Mouse (Mus musculus) thymus, adult 2 months (tissue): ENCODE measurements around the gene Pabpc4. TPM values are rescaled to one million over a fixed set of nuclear protein-coding genes. Genes with fewer than 3 reads are reported as not detected.

Experiments used
- DNase-seq: peaks from one replicate; pipeline ENCODE4 v3.0.0; 2021
- H3K27ac ChIP-seq: fragments of 200-500 bp; 2 replicates; pipeline ENCODE4 v1.5.1; 2012; ENCODE audit warnings: low read length, control low read depth; ENCODE audit not compliant: control insufficient read depth, insufficient read depth
- H3K27me3 ChIP-seq: fragments of 200-500 bp; 2 replicates; pipeline ENCODE4 v1.6.1; 2012; ENCODE audit warnings: mild to moderate bottlenecking, low read length, moderate library complexity, mixed read lengths; ENCODE audit not compliant: control insufficient read depth, insufficient read depth
- H3K36me3 ChIP-seq: fragments of 200-500 bp; 2 replicates; pipeline ENCODE4 v1.6.1; 2012; ENCODE audit warnings: mild to moderate bottlenecking, low read length, moderate library complexity; ENCODE audit not compliant: control insufficient read depth, insufficient read depth
- H3K4me1 ChIP-seq: fragments of 200-500 bp; replicated peaks from 2 replicates; pipeline ENCODE4 v1.6.1; 2012; ENCODE audit warnings: low read length; ENCODE audit not compliant: control insufficient read depth, insufficient read depth
- H3K4me3 ChIP-seq: fragments of 200-500 bp; 2 replicates; pipeline ENCODE4 v1.5.1; 2012; ENCODE audit warnings: mild to moderate bottlenecking, low read length, control low read depth, moderate library complexity; ENCODE audit not compliant: control insufficient read depth, insufficient read depth
- CTCF ChIP-seq: fragments of 200-500 bp; IDR thresholded peaks from 2 replicates; pipeline ENCODE4 v1.5.1; 2012; ENCODE audit warnings: mild to moderate bottlenecking, control low read depth, low read length, moderate library complexity, borderline replicate concordance; ENCODE audit not compliant: control insufficient read depth, poor library complexity, insufficient read depth; ENCODE audit errors: extremely low read depth
- POLR2A ChIP-seq: fragments of 200-500 bp; IDR thresholded peaks from 2 replicates; pipeline ENCODE4 v1.6.1; 2012; ENCODE audit warnings: mild to moderate bottlenecking, low read length, control low read depth, moderate library complexity; ENCODE audit not compliant: control insufficient read depth, poor library complexity, insufficient read depth; ENCODE audit errors: extremely low read depth
- WGBS: fragments of 180-500 bp; shearing (Covaris S2); methylation state at CpG from one replicate; pipeline ENCODE4 v1.1.7; 2018; 5-methylcytosine and 5-hydroxymethylcytosine counted together
- polyA plus RNA-seq: library from polyadenylated mRNA; depleted of rRNA; stranded (reverse); fragments of >200 nt; gene quantifications from 2 replicates; pipeline ENCODE4 v1.2.3, GENCODE M21; 2012; rRNA removed

Pabpc4 gene
- 146 and 174 TPM in 2 replicates for polyA plus RNA-seq

DNA sequence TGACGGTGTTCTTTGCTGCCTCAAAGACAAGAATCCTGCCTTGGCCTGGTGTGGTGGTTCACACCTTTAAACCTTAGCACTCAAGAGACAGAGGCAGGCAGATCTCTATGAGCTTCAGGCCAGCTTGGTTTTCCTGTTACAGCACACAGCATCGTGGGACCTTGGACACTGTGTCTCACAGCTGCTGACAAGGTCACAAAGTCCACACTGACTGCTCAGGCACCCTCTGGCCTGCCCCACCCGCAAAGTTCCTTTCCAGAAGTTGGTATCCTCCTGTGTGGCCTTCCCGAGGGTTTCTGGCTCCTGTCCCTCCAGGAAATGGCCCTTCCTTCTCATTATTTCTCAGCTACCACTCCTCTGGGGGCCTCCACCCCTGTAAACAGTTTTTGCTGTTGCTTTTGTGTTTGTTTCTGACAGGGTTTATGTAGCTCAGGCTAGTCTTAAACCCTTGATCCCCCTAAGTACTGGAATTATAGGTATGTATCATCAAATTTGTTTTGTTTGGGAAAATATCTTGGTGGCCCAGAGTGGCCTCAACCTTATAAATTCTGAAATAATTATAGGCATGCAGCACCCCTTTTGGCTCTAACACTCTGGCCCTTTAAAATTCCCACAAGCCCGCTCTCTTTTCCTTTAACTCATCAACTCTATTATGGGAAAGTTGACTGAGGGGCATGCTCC, at the start of gene Pabpc4:
Gene Pabpc4 (plus strand): TSS at position 631 of the 681 bp plus-strand sequence.
- Histone ChIP-seq H3K27me3 (no peaks in the 10 kb centered on the region), H3K36me3 (no peaks in the 10 kb centered on the region), H3K27ac (no peak within 1 kb of the TSS), H3K4me3 (no peak within 1 kb of the TSS), H3K4me1 (peaks cover 3% of the 10 kb centered on the region)
- TF ChIP-seq POLR2A, result no peak
- no peak for TF ChIP-seq CTCF
- DNase-seq, result no peak
- WGBS, result 71% methylated on average over 5 of the region's 5 CpGs

DNA sequence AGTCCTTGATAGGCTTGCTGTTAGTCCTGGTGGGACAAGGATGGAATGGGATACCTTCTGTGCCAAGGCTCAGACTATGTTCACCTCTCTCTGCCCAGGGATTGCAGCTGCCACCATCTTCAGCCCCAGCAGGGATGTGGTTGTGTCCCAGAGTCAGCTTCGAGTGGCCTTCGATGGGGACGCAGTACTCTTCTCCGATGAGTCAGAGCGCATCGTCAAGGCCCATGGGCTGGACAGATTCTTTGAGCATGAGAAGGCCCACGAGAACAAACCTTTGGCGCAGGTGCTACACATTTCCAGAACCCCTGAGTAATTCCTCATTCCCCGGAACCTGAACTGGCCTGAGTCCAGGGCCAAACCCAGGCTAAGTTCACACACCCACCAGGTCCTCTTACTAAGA, 48.2 kb upstream of the Pabpc4 start:
- no peaks in the 10 kb centered on the region for H3K27me3 ChIP-seq
- DNase-seq, result no peak
- no peaks in the 10 kb centered on the region for H3K4me1 ChIP-seq
- WGBS, result 92% methylated on average over 9 of the region's 9 CpGs
- H3K36me3 ChIP-seq, result no peaks in the 10 kb centered on the region
- TF ChIP-seq CTCF (no peak), POLR2A (no peak)
- H3K27ac ChIP-seq, result no peak overlapping the region
- H3K4me3 ChIP-seq, result no peak overlapping the region

DNA sequence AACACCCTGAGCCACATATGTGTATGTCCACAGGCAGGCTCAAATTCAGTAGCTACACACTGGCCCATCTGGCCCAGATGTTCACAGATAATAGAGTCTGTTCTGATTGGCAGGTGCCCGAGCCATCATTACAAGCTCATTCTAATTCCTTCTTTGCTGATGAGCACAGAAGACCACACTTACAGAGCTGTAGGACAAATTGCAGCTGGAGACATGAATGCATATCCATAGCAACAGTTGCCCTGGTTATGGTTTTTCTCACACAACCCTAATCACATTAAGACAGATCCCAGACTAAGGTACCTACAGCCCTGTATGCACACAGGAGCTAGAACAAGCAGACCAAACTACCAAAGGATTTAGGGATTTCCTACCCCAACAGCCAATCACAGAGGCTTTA, 46.8 kb upstream of the Pabpc4 start:
- 78% methylated on average over 1 of the region's 1 CpGs for WGBS
- H3K27me3 ChIP-seq, result no peaks in the 10 kb centered on the region
- no peaks in the 10 kb centered on the region for H3K36me3 ChIP-seq
- H3K4me3 ChIP-seq, result no peak overlapping the region
- no peaks in the 10 kb centered on the region for H3K4me1 ChIP-seq
- no peak overlapping the region for H3K27ac ChIP-seq
- no peak for DNase-seq
- TF ChIP-seq POLR2A (no peak), CTCF (no peak)

DNA sequence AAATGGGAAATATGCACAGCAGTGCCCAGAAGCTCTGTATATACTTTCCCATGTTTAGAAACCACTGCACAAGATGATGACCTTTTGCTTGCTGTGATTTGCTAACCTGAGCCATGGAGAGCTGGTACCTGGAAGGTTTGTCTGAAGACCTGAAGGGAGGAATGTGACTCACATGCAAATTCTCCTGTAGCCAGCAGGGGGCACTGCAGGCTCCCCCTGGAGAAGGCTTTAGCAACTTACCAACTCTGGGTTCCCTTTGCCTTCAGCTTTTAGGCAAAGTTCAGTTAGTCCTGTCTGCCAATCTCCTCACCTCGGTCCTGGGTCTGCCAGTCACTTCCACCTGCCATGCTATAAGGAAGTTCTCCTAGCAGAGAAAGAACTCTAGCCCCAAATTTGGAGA, 45.4 kb upstream of the Pabpc4 start:
- 4% methylated on average over 1 of the region's 1 CpGs for WGBS
- H3K36me3 ChIP-seq, result no peaks in the 10 kb centered on the region
- H3K27ac ChIP-seq, result no peak overlapping the region
- no peaks in the 10 kb centered on the region for H3K4me1 ChIP-seq
- DNase-seq, result peak; percentile 38
- no peaks in the 10 kb centered on the region for H3K27me3 ChIP-seq
- TF ChIP-seq POLR2A, result no peak
- TF ChIP-seq CTCF, result peak; percentile 39; the same call in 1 of the 2 replicates
- H3K4me3 ChIP-seq, result no peak overlapping the region

DNA sequence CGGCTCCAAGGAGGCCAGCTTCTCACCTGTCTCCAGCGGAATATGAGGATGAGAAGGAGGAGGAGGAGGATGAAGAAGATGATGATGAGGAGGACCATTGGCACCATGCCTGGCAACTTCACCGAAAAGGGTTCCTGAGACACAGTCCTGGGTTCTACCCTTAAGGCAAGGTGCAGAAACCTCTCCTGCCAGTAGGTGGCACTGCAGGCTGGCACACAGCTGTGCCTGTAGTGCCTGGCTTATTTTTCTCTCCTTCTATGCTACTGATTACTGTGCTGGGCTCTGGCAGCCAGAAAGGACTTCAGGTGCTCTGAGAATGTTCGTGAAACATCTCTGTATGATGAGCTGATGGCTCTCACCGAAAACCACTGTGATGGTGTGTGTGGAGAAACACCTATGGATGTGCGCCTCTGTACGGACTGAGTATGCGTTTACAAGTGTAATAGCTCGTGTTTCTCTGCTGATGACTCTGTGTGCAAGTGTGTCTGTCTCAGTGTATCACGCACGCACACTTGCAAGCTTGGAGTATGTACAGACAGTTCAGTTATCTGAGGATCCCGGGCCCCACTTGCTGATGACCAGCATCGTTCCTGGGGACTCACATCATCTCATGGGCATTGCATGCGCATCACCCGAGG, 42.3 kb upstream of the Pabpc4 start:
- peak; percentile 65 for DNase-seq
- Histone ChIP-seq H3K27me3 (no peaks in the 10 kb centered on the region), H3K27ac (no peak overlapping the region)

DNA sequence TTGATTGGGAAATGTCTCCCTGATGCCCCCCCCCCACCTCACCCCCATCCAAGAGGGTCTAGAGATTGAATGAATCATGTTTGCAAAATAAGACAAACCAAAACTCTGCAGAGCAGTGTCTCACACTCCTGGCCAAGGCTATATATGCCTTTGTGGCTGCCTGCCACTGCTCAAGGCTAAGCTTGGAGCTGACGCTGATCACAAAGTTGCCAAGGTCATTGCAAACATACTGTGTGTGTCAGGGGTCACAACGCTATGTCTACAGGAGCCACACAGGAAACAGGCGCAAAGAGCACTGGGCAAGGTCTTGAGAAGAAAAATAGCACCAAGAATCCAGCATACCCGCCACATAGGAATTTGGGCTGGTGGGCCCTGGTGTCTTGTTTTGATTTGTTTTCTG, 41.5 kb upstream of the Pabpc4 start:
- Histone ChIP-seq H3K27ac (no peak overlapping the region), H3K27me3 (no peaks in the 10 kb centered on the region)
- no peak for TF ChIP-seq CTCF
- no peak for TF ChIP-seq POLR2A

More for the DNA sequence above, 42.3 kb upstream of the Pabpc4 start:
- H3K36me3 ChIP-seq, result no peaks in the 10 kb centered on the region
- H3K4me1 ChIP-seq, result no peaks in the 10 kb centered on the region
- no peak overlapping the region for H3K4me3 ChIP-seq
- WGBS, result 70% methylated on average over 15 of the region's 15 CpGs
- TF ChIP-seq CTCF, result peak; percentile 79; the same call in 1 of the 2 replicates
- TF ChIP-seq POLR2A, result no peak

DNA sequence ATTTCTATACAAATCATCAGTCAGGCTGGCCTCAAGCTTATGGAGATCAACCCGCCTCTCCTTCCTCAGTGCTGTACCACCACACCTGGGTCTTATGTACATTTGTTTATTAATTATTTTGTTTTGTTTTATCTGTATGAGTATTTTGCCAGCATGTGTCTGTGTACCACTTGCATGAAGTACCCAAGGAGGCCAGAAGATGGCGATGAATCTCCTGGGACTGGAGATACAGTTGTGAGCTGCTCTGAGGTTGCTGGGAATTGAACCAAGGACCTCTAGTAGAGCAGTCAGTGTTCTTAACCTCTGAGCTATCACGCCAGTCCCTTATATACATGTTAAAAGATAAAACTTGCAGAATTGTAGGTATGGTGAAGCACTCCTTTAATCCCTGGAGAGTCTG, 38.8 kb upstream of the Pabpc4 start:
- no peak overlapping the region for H3K4me3 ChIP-seq
- no peaks in the 10 kb centered on the region for H3K4me1 ChIP-seq
- DNase-seq, result peak; percentile 38
- TF ChIP-seq CTCF (no peak), POLR2A (no peak)
- no peaks in the 10 kb centered on the region for H3K27me3 ChIP-seq
- H3K27ac ChIP-seq, result no peak overlapping the region
- WGBS, result 81% methylated on average over 3 of the region's 3 CpGs
- no peaks in the 10 kb centered on the region for H3K36me3 ChIP-seq

More for the DNA sequence above, 41.5 kb upstream of the Pabpc4 start:
- Histone ChIP-seq H3K36me3 (no peaks in the 10 kb centered on the region), H3K4me1 (no peaks in the 10 kb centered on the region), H3K4me3 (no peak overlapping the region)
- DNase-seq, result no peak
- WGBS, result 85% methylated on average over 4 of the region's 4 CpGs
